Comparison of ENCODE assay signal across 34 mouse cellular contexts in genomic region chr6:85226570-85226969, GRCm38 (mm10). TPM values are rescaled to one million over a fixed set of nuclear protein-coding genes. Genes with fewer than 3 reads are reported as not detected.
DNase-seq lines count a peak whose midpoint lies in the region; ATAC-seq and TF ChIP-seq lines count a peak whose summit lies in the region.
"Had no signal": no experiment of that assay in that cellular context is flagged by ENCODE, and none has a peak within 500 bp of the region (broad histone marks: within the 10 kb centered on the region; RNA-seq: fewer than 3 reads in every experiment).

No protein-coding gene starts in this region.

- peak; percentile 59; the same call in 1 of the 2 replicates for ATAC-seq in forebrain, embryonic 12.5 days (ENCODE audit: low FRiP score)
- ATAC-seq in stomach, postnatal 0 days (ENCODE audit: low FRiP score, low TSS enrichment): no peak
- ATAC-seq in midbrain, embryonic 11.5 days (ENCODE audit: low FRiP score): no peak
- ATAC-seq: hindbrain, embryonic 16.5 days; intestine, embryonic 15.5 days; midbrain, embryonic 16.5 days had no signal

- 0 out of 2 replicates have a peak, but pooled peaks cover 4% of the 10 kb centered on the region for H3K9me3 ChIP-seq in forebrain, embryonic 12.5 days
- H3K9me3 ChIP-seq in limb, embryonic 10.5 days (replicated peaks): no peaks in the 10 kb centered on the region
- H3K9me3 ChIP-seq in stomach, postnatal 0 days (ENCODE audit: control insufficient read depth, low read length): no peaks in the 10 kb centered on the region
- no peaks in the 10 kb centered on the region for H3K9me3 ChIP-seq in midbrain, embryonic 11.5 days (ENCODE audit: control insufficient read depth, low read length)
- H3K9me3 ChIP-seq: embryonic facial prominence, embryonic 13.5 days; G1E; heart, embryonic 10.5 days; intestine, embryonic 15.5 days; limb, embryonic 15.5 days; lung, embryonic 15.5 days; neural tube, embryonic 13.5 days had no signal

- TF ChIP-seq CTCF in stomach, postnatal 0 days (IDR thresholded peaks at IDR 0.05; ENCODE audit: low read depth): no peak

- H3K36me3 ChIP-seq in forebrain, embryonic 12.5 days (replicated peaks): no peaks in the 10 kb centered on the region
- no peaks in the 10 kb centered on the region for H3K36me3 ChIP-seq in limb, embryonic 10.5 days
- no peaks in the 10 kb centered on the region for H3K36me3 ChIP-seq in stomach, postnatal 0 days (ENCODE audit: control insufficient read depth, insufficient read depth, low read length)
- H3K36me3 ChIP-seq in midbrain, embryonic 11.5 days (ENCODE audit: control insufficient read depth, insufficient read depth, low read length): no peaks in the 10 kb centered on the region
- H3K36me3 ChIP-seq: embryonic facial prominence, embryonic 13.5 days; G1E; heart, embryonic 10.5 days; intestine, embryonic 15.5 days; limb, embryonic 15.5 days; lung, embryonic 15.5 days; neural tube, embryonic 13.5 days had no signal

- no peak overlapping the region for H3K27ac ChIP-seq in forebrain, embryonic 12.5 days
- H3K27ac ChIP-seq in limb, embryonic 10.5 days: peak overlapping the region; percentile 46; the same call in 1 of the 2 replicates
- H3K27ac ChIP-seq in stomach, postnatal 0 days (replicated peaks): no peak overlapping the region
- no peak overlapping the region for H3K27ac ChIP-seq in midbrain, embryonic 11.5 days (ENCODE audit: low read depth, low read length)
- H3K27ac ChIP-seq: embryonic facial prominence, embryonic 13.5 days; heart, embryonic 10.5 days; intestine, embryonic 15.5 days; limb, embryonic 15.5 days; liver, embryonic 14.5 days; lung, embryonic 15.5 days; neural tube, embryonic 13.5 days had no signal

- peaks cover 12% of the 10 kb centered on the region; the same call in 1 of the 2 replicates for H3K27me3 ChIP-seq in forebrain, embryonic 12.5 days
- peaks cover 36% of the 10 kb centered on the region for H3K27me3 ChIP-seq in limb, embryonic 10.5 days (ENCODE audit: low read depth, poor library complexity, severe bottlenecking)
- H3K27me3 ChIP-seq in stomach, postnatal 0 days (ENCODE audit: control insufficient read depth, insufficient read depth, low read length): no peaks in the 10 kb centered on the region
- no peaks in the 10 kb centered on the region for H3K27me3 ChIP-seq in midbrain, embryonic 11.5 days (ENCODE audit: control insufficient read depth, insufficient read depth, low read length)
- H3K27me3 ChIP-seq: embryonic facial prominence, embryonic 13.5 days; intestine, embryonic 15.5 days; limb, embryonic 15.5 days; lung, embryonic 15.5 days had no signal

- H3K9ac ChIP-seq in forebrain, embryonic 12.5 days: no peak overlapping the region
- H3K9ac ChIP-seq in stomach, postnatal 0 days (ENCODE audit: low read length): no peak overlapping the region
- H3K9ac ChIP-seq in midbrain, embryonic 11.5 days (ENCODE audit: low read length): no peak overlapping the region
- H3K9ac ChIP-seq: embryonic facial prominence, embryonic 13.5 days; intestine, embryonic 15.5 days; limb, embryonic 15.5 days; liver, embryonic 14.5 days; lung, embryonic 15.5 days; neural tube, embryonic 13.5 days had no signal

- TF ChIP-seq EP300 in stomach, postnatal 0 days (optimal IDR thresholded peaks at IDR 0.05): no peak

- WGBS in forebrain, embryonic 12.5 days: 29% methylated on average over 9 of the region's 9 CpGs
- WGBS in limb, embryonic 10.5 days: 76% methylated on average over 9 of the region's 9 CpGs
- WGBS in stomach, postnatal 0 days: 71% methylated on average over 9 of the region's 9 CpGs
- WGBS in midbrain, embryonic 11.5 days: 89% methylated on average over 9 of the region's 9 CpGs

- intact Hi-C loops in heart, postnatal 14 days (cut with DNase I): no loop called here

- no peak overlapping the region for H3K4me3 ChIP-seq in forebrain, embryonic 12.5 days (replicated peaks)
- no peak overlapping the region for H3K4me3 ChIP-seq in limb, embryonic 10.5 days
- no peak overlapping the region for H3K4me3 ChIP-seq in stomach, postnatal 0 days (ENCODE audit: low read depth, low read length)
- no peak overlapping the region for H3K4me3 ChIP-seq in midbrain, embryonic 11.5 days (ENCODE audit: low read depth, low read length)
- H3K4me3 ChIP-seq: embryonic facial prominence, embryonic 13.5 days; heart, embryonic 10.5 days; intestine, embryonic 15.5 days; limb, embryonic 15.5 days; lung, embryonic 15.5 days; myocyte; neural tube, embryonic 13.5 days had no signal

- DNase-seq in layer of hippocampus, postnatal 10 days (ENCODE audit: low spot score in 2 of 2): peak; percentile 44 to 51
- no peak for DNase-seq in layer of hippocampus, postnatal 25 days (ENCODE audit: extremely low spot score in 1 of 2, low spot score in 1 of 2)
- no peak for DNase-seq in limb, embryonic 10.5 days (ENCODE audit: low spot score)
- DNase-seq in heart, postnatal 14 days: no peak
- DNase-seq in stomach, postnatal 0 days (ENCODE audit: low spot score): no peak
- DNase-seq in midbrain, embryonic 11.5 days (ENCODE audit: low spot score, missing footprints): no peak
- DNase-seq: adrenal gland, adult 2 months; B cell, adult 2 months; cerebellum, adult 18-20 months; cerebellum, postnatal 14 days; gastrocnemius, postnatal 10 days; kidney, adult 9 months; kidney, postnatal 25 days; lung, postnatal 4 days; right cerebral cortex, adult 18-20 months had no signal

- H3K4me2 ChIP-seq in forebrain, embryonic 12.5 days: no peak overlapping the region
- H3K4me2 ChIP-seq in stomach, postnatal 0 days (replicated peaks; ENCODE audit: low read depth): no peak overlapping the region
- H3K4me2 ChIP-seq in midbrain, embryonic 11.5 days: no peak overlapping the region
- H3K4me2 ChIP-seq: embryonic facial prominence, embryonic 13.5 days; intestine, embryonic 15.5 days; limb, embryonic 15.5 days; lung, embryonic 15.5 days; neural tube, embryonic 13.5 days had no signal

- peaks cover 38% of the 10 kb centered on the region for H3K4me1 ChIP-seq in forebrain, embryonic 12.5 days
- H3K4me1 ChIP-seq in limb, embryonic 10.5 days: peaks cover 42% of the 10 kb centered on the region
- H3K4me1 ChIP-seq in stomach, postnatal 0 days (replicated peaks; ENCODE audit: control insufficient read depth, insufficient read depth): no peaks in the 10 kb centered on the region
- peaks cover 7% of the 10 kb centered on the region for H3K4me1 ChIP-seq in midbrain, embryonic 11.5 days (ENCODE audit: control insufficient read depth, insufficient read depth, low read length)
- H3K4me1 ChIP-seq: lung, embryonic 15.5 days had no signal

RNA-seq across cellular contexts. Expression of gene Emx1, which starts 39.3 kb away (rescaled TPM):
- total RNA-seq in layer of hippocampus, postnatal 10 days (2021): 10 to 100 TPM; 22.1 to 23.1 TPM
- 10 to 100 TPM; 19.5 to 20.5 TPM for total RNA-seq in layer of hippocampus, postnatal 25 days (2021)
- 71.6 and 89.0 TPM in 2 replicates for polyA plus RNA-seq in forebrain, embryonic 12.5 days (2016; fragmentation: Nextera tagmentation; extraction: Ambion mirVana)
- polyA plus RNA-seq in limb, embryonic 10.5 days (2016; fragmentation: Nextera tagmentation; extraction: Ambion mirVana): 1.8 and 3.9 TPM in 2 replicates
- not detected for total RNA-seq in heart, postnatal 14 days (2021)
- not detected in 2 replicates for polyA plus RNA-seq in stomach, postnatal 0 days (2015; fragmentation: Nextera tagmentation; extraction: Ambion mirVana)
- polyA plus RNA-seq in midbrain, embryonic 11.5 days (2014; fragmentation: Nextera tagmentation; extraction: Ambion mirVana): 2.7 and 3.6 TPM in 2 replicates
- total RNA-seq: adrenal gland, adult 2 months; CH12.LX; G1E; gastrocnemius, postnatal 10 days; granulocyte monocyte progenitor cell, adult 5-6 weeks; hematopoietic stem cell, adult 5-6 weeks; megakaryocyte-erythroid progenitor cell, adult 5-6 weeks had no signal
- polyA plus RNA-seq: adrenal gland, adult 2 months; G1E; heart, embryonic 16.5 days; hindbrain, embryonic 16.5 days; intestine, embryonic 15.5 days; lung, embryonic 15.5 days; myocyte; neural tube, embryonic 13.5 days; small intestine, adult 2 months; thymus, postnatal 0 days had no signal

Comparison
In these comparisons a context has a peak if more than half of its experiments do, and no peak if none do; other contexts are left out.
1. DNase-seq: peak in layer of hippocampus, postnatal 10 days (2 of 2); none in layer of hippocampus, postnatal 25 days (0 of 2), limb, embryonic 10.5 days (single experiment), heart, postnatal 14 days (0 of 2), stomach, postnatal 0 days (single experiment) and midbrain, embryonic 11.5 days (single experiment).
2. RNA of gene Emx1, which starts 39.3 kb away (polyA plus RNA-seq): 71.6 to 89.0 TPM in forebrain, embryonic 12.5 days; 2.7 to 3.6 TPM in midbrain, embryonic 11.5 days, 1.8 to 3.9 TPM in limb, embryonic 10.5 days and not detected in stomach, postnatal 0 days; every median in the first group is over 10 times any median in the second.